Mouse (Mus musculus) brown adipose tissue, adult 24 weeks (tissue): ENCODE results near the gene Gm16503. TPM values are rescaled to one million over a fixed set of nuclear protein-coding genes. Genes with fewer than 3 reads are reported as not detected.
"Not testable (repeated sequence)": the region's sequence is repeated elsewhere in the genome, so short reads cannot be mapped to it uniquely, and the experiment has no call there.

Source experiments
- H3K27ac ChIP-seq: fragments of 200-500 bp; replicated peaks from 2 replicates; pipeline ENCODE4 v1.5.1; 2012; ENCODE audit warnings: low read depth, mild to moderate bottlenecking, low read length
- H3K4me1 ChIP-seq: fragments of 200-500 bp; 2 replicates; pipeline ENCODE4 v1.6.1; 2012; ENCODE audit warnings: low read length, mixed read lengths; ENCODE audit not compliant: control insufficient read depth, insufficient read depth, insufficient read length
- H3K4me3 ChIP-seq: fragments of 200-500 bp; 2 replicates; pipeline ENCODE4 v1.5.1; 2012; ENCODE audit warnings: low read depth, mild to moderate bottlenecking, low read length, moderate library complexity; ENCODE audit not compliant: insufficient read depth
- polyA plus RNA-seq: library from polyadenylated mRNA; stranded (reverse); fragments of >200 nt; gene quantifications from 2 replicates; pipeline ENCODE4 v1.2.4, GENCODE M21; 2012; ENCODE audit not compliant: missing spikeins, insufficient read depth, insufficient read length

The Gm16503 gene
- polyA plus RNA-seq = not detected in 2 replicates

DNA sequence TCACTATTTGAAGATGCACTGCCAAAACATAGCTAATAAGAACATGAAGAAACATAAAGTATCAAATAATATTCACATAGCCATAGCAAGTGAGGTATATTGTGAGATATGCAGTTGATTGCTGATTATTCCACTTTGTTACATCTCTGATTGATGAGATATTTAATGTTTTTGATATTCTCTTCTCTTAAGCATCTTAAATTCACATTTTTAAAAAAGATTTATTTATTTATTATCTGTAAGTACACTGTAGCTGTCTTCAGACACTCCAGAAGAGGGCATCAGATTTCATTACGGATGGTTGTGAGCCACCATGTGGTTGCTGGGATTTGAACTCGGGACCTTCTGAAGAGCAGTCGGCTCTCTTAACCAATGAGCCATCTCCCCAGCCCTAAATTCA lies at the start of gene Gm16503:
Gm16503 (plus strand) TSS at position 301 of the 400 bp plus-strand sequence.
- not testable (repeated sequence) for H3K4me3 ChIP-seq, H3K4me1 ChIP-seq, H3K27ac ChIP-seq

DNA sequence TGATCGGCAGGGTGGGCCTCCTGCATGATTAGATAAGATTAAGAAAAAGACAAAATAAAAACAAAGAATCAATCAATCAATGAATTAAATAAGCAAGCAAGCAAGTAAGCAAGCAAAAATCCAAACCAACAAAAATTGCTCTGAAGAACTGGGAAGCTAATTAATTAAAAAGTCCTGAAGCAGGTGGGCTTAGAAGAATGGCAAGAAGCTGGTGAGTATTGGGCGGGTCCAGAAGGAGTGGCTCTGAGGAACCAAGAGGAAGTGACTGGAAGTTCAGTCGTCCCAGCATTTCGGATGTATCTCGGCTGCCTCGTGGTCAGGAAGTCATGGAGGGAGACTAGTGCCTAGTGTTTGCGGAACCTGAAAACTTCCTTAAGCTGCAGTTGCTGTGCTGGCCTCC lies 47.9 kb upstream of the Gm16503 start, which contains the start of gene Zfp982:
Zfp982 (plus strand) TSS at position 301 of the 400 bp plus-strand sequence.
- not testable (repeated sequence) for H3K4me3 ChIP-seq, H3K4me1 ChIP-seq, H3K27ac ChIP-seq

DNA sequence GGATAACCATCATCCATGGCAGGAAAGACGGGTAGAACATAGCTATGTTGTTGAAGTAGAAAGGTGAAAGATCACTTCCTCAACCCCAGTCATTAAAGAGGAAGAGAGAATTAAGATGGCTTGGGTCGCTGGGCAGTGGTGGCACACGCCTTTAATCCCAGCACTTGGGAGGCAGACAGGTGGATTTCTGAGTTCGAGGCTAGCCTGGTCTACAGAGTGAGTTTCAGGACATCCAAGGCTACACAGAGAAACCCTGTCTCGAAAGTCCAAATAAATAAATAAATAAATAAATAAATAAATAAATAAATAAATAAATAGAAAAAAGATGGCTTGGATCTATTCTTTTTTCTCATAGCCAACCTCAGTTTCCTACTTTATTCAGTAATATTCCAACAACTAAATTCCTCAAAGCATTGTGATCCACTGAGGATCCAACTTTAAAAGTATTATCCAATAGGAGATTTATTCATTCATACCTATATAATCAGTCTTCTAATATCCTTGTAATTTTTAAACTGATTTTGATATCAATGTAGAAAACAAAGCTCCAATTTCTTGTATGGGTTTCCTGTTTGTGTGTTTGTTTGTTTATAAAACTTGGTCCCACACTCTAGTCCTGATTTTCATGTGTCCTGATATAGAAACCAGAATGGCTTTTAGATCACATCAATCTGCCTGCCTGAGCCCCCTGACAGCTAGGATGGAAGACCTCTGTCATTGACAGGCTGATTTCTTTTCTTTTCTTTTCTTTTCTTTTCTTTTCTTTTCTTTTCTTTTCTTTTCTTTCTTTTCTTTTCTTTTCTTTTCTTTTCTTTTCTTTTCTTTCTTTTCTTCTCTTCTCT lies 41.0 kb upstream of the Gm16503 start:
- H3K27ac ChIP-seq, H3K4me1 ChIP-seq: not testable (repeated sequence)

DNA sequence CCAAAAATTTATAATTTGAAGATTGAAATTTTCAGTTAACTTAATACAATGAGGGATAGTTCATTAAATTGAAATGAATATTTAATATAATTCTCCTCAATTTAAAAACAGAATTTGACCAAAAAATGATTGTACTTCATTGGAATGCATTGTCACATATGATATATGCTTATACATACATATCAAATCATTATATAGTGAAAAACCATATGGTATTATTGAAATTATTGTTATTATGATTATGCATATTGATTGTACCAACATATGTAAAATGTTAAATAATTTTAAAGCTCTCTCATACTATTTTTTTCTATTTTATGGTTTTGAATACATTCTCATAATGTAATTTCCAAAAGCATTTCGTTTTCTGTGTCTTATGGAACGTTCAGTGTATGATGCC lies 30.8 kb upstream of the Gm16503 start:
- no peak overlapping the region for H3K4me3 ChIP-seq
- no peak overlapping the region for H3K27ac ChIP-seq
- H3K4me1 ChIP-seq = no peaks in the 10 kb centered on the region

More for the DNA sequence above, 41.0 kb upstream of the Gm16503 start:
- H3K4me3 ChIP-seq = not testable (repeated sequence)

DNA sequence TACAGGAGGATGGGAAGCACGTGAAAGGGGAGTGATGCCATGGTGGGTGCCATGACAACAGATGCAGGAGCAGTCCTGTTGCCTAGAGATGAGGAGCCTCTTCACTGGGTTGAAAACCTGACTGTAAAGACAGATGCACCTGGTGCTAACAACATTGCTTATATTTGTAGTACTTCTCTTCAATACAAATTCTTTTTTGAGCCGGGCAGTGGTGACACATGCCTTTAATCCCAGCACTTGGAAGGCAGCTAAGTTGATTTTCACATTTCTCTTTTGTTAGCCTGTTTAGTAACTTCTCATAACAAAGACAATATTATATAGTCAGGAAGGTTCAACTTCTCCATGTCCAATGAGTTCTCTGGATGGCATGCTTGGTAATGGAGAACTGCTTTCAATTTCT lies 21.0 kb upstream of the Gm16503 start:
- Histone ChIP-seq H3K27ac (no peak overlapping the region), H3K4me3 (no peak overlapping the region), H3K4me1 (no peaks in the 10 kb centered on the region)

DNA sequence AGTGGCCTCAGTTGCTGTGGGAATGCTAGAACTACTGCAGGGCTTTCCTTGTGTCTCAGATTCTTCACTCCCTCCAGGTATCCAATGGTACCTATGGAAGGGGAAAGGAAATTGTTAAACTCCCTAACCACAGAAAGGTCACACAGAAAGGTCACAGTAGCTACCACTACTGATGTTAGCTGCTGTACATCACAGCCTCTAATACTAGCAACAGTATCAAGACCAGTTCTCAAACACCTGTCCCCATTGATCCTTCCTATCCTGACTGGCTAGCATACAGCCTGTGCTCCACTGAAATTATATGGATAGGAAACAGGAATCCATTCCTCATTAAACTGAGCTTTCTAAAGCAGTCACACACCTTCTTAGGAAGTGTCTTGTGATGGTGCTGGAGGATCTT lies 19.9 kb upstream of the Gm16503 start:
- no peaks in the 10 kb centered on the region for H3K4me1 ChIP-seq
- no peak overlapping the region for H3K27ac ChIP-seq
- no peak overlapping the region for H3K4me3 ChIP-seq

DNA sequence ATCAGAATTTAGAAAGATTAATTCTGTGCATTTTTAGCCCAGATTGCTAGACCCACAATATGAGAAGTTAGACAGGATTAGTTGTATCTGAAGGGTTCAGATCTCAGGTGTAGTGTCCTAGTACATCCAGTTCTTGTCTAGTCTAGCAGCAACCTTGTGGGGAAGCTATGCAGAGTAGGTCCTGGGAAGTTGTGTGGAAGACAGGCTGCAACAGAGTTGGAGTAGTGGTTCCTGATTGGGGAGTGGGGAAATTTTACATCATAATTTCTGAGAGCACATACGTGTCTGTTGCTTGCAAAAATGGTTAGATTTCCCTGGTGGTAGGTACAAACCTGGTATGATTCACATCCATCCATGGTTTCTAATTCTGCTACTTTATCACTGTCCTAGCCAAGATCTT lies 14.9 kb upstream of the Gm16503 start:
- H3K27ac ChIP-seq = no peak overlapping the region
- no peak overlapping the region for H3K4me3 ChIP-seq
- no peaks in the 10 kb centered on the region for H3K4me1 ChIP-seq

DNA sequence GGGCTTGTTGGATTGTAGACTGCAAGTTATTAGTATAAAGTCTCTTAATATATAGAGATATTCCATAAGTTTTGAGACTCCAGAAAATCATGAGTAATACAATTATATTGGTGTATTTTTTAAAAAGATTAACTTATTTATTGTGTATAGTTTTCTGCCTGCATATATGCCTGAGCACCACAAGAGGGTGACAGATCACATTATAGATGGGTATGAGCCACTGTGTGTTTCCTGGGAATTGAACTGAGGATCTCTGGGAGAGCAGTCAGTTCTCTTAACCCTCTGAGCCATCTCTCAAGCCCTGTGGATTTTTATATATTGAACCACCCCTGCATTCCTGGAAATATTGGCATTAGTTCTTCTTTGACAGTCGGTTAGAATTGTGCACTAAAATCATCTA lies 9.7 kb upstream of the Gm16503 start:
- H3K27ac ChIP-seq = no peak overlapping the region
- no peak overlapping the region for H3K4me3 ChIP-seq
- no peaks in the 10 kb centered on the region for H3K4me1 ChIP-seq

DNA sequence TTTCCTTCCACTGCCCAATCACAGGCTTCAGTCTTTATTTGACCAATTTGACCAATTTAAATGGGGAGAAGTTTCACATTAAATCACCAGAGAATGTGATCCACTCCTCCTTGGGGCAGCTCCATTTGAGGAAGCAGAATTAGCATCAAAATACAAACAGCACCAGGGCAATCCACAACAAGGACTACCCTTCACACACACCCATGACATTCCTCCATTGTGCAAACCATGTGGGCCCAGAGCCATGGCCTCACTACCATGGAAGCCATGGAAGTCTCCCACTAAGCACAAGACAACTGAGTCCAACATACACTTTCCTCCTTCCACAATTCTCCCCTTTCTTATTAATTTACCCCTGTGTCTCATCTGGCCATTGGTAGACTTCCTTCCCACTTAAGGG lies 4.1 kb upstream of the Gm16503 start:
- H3K27ac ChIP-seq, H3K4me1 ChIP-seq, H3K4me3 ChIP-seq: not testable (repeated sequence)

DNA sequence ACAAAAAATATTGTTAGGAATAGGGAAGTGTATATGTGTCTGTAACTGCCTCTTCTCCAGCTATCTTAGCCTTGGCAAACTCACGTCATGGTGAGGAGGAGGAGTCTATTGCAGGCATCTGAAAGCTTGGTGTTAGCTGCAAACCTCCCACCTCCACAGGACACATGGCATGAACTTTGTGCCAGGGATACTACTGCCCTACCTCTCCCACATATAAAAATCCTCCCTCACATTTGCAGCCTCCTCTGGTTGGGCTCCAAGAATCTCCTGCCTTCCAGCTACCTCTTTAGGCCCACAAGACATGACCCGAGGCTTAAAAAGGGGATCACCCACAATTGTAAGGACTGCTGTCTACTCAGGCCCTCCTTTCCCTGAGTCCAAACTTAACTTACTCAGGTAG lies 2.3 kb upstream of the Gm16503 start:
- Histone ChIP-seq H3K4me1 (no peaks in the 10 kb centered on the region), H3K4me3 (no peak overlapping the region), H3K27ac (no peak overlapping the region)

DNA sequence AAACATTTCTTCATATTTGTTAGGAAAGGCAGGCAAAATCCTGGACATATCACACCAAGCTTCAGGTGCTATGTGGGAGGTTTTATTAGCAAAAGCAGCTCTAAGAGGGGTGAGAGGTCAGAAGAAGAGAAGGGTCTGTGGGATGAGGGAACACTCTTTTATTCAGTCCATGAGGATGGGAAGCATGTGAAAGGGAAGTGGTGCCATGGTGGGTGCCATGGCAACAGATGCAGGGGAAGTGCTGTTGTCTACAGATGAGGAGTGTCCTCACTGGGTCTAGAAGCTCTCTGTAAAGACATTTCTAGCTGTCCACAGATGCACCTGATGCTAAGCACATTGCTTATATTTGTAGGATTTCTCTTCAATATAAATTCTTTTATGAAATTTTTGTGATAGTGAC lies 1.1 kb downstream of the Gm16503 start:
- no peaks in the 10 kb centered on the region for H3K4me1 ChIP-seq
- no peak overlapping the region for H3K4me3 ChIP-seq
- H3K27ac ChIP-seq = no peak overlapping the region

DNA sequence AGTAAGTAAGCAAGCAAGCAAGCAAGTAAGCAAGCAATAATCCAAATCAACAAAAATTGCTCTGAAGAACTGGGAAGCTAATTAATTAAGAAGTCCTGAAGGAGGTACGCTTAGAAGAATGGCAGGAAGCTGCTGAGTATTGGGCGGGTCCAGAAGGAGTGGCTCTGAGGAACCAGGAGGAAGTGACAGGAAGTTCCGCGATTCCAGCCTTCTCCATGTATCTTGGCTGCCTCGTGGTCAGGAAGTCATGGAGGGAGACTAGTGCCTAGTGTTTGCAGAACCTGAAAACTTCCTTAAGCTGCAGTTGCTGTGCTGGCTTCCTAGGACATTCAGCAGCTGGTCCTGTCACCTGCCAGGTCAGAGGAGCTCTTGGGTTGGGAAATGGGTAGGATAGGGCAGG lies 13.1 kb downstream of the Gm16503 start, which contains the start of gene Zfp985:
Zfp985 (plus strand) TSS at position 207 of the 400 bp plus-strand sequence.
- H3K27ac ChIP-seq, H3K4me3 ChIP-seq, H3K4me1 ChIP-seq: not testable (repeated sequence)

DNA sequence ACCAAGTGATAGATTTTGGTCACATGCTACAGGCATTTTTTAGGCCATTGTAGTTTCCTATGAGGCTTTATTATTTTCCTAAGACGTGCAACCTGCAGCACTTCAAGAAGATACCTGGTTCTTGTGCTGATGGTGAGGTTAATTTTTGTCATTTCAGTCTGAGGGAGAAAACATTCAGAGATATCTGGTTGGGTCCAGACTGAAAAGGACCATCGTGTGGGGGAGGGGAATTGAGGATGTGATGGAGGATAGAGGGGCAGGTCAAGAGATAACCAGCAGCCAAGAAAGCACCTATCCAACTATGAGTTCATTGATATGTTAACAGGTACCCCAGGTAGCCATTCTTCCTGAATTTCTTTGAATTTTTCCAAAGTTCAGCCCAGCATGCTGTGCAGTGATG lies 14.3 kb downstream of the Gm16503 start:
- not testable (repeated sequence) for H3K4me1 ChIP-seq, H3K27ac ChIP-seq, H3K4me3 ChIP-seq

DNA sequence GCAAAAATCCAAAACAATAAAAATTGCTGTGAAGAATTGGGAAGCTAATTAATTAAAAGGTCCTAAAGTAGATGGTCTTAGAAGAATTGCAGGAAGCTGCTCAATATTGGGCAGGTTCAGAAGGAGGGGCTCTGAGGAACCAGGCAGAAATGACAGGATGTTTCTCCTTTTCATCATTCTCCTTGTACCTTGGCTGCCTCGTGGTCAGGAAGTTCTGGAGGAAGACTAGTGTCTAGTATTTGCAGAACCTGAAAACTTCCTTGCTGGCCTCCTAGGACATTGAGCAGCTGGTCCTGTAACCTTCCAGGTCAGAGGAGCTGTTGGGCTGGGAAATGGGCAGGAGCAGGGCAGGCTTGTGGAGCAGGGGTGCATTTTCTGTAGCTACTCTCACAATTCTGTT lies 16.9 kb downstream of the Gm16503 start:
- H3K4me3 ChIP-seq, H3K27ac ChIP-seq, H3K4me1 ChIP-seq: not testable (repeated sequence)

DNA sequence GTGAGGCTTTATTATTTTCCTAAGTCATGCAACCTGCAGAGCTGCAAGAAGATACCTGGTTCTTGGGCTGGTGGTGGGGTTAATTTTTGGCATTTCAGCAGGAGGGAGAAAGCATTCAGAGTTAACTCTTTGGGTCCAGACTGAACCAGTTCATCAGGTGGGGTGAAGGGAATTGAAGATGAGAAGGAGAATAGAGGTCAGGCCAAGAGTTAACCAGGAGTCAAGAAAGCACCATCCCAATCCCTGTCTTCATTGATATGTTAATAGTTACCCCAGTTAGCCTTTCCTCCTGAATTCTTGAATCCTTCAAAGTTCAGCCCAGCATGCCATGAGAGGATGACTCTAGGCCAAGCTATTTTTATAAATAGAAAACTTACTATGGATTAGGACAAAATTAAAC lies 18.0 kb downstream of the Gm16503 start:
- H3K4me3 ChIP-seq = not testable (repeated sequence)

DNA sequence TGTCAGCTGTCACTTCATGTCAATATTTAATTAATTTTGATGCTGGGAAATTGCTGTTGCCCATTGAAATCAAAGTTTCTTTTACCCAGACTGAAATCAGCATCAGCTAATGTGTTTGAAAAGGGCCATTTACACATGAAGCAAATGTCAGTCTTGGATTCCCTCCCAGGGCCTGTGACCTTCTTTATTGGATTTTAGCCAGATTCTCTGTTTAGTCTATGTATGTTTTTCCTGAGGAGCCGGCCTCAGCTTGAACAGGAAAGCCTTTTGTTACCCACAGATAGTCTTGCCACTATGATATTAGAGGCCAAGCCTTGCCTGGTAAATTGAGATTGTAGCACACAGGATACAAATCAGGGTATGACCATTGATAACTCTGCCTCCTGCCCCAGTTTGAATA lies 19.1 kb downstream of the Gm16503 start:
- H3K4me3 ChIP-seq, H3K4me1 ChIP-seq, H3K27ac ChIP-seq: not testable (repeated sequence)

More for the DNA sequence above, 18.0 kb downstream of the Gm16503 start:
- H3K4me1 ChIP-seq, H3K27ac ChIP-seq: not testable (repeated sequence)
